ENCODE assay signal across 12 mouse cellular contexts in genomic region chr6:92132021-92132911, GRCm38 (mm10). TPM values are rescaled to one million over a fixed set of nuclear protein-coding genes. Genes with fewer than 3 reads are reported as not detected.
DNase-seq lines count a peak whose midpoint lies in the region; ATAC-seq lines count a peak whose summit lies in the region.
"Had no signal": no experiment of that assay in that cellular context is flagged by ENCODE, and none has a peak within 500 bp of the region (broad histone marks: within the 10 kb centered on the region; RNA-seq: fewer than 3 reads in every experiment).

No protein-coding gene starts in this region.

- peak; percentile 40 for DNase-seq in heart, adult 11 months
- peak; percentile 5 to 11 for DNase-seq in spleen, postnatal 36 days (ENCODE audit: low spot score in 2 of 2)
- DNase-seq in spleen, postnatal 4 days (ENCODE audit: low spot score in 2 of 2), result no peak
- peak; percentile 6 for DNase-seq in c-Kit-positive CD71-positive TER-119-negative erythroid progenitor cells, embryonic 14.5 days (ENCODE audit: low read depth)
- DNase-seq in thymus, postnatal 36 days, result peak; percentile 12 to 19
- DNase-seq in retina, embryonic 14.5 days (ENCODE audit: low spot score), result no peak
- DNase-seq: kidney, adult 2 months had no signal

- no peak overlapping the region for H3K4me3 ChIP-seq in heart, embryonic 12.5 days
- H3K4me3 ChIP-seq: embryonic facial prominence, embryonic 12.5 days; forebrain, embryonic 15.5 days had no signal

- H3K9me3 ChIP-seq in heart, embryonic 12.5 days (replicated peaks), result no peaks in the 10 kb centered on the region
- H3K9me3 ChIP-seq: embryonic facial prominence, embryonic 12.5 days; forebrain, embryonic 15.5 days had no signal

- H3K4me1 ChIP-seq in heart, embryonic 12.5 days (replicated peaks), result peaks cover 19% of the 10 kb centered on the region
- H3K4me1 ChIP-seq: forebrain, embryonic 15.5 days had no signal

- no peak overlapping the region for H3K27ac ChIP-seq in heart, embryonic 12.5 days (ENCODE audit: poor library complexity, severe bottlenecking)
- H3K27ac ChIP-seq: embryonic facial prominence, embryonic 12.5 days; forebrain, embryonic 15.5 days; macrophage had no signal

- H3K4me2 ChIP-seq in heart, embryonic 12.5 days, result no peak overlapping the region
- H3K4me2 ChIP-seq: embryonic facial prominence, embryonic 12.5 days; forebrain, embryonic 15.5 days had no signal

- no peak for ATAC-seq in heart, embryonic 12.5 days (ENCODE audit: insufficient number of reproducible peaks, low FRiP score)
- ATAC-seq in frontal cortex, adult (ENCODE audit: low TSS enrichment), result no peak
- ATAC-seq: forebrain, embryonic 15.5 days had no signal

- peaks cover 6% of the 10 kb centered on the region; the same call in 1 of the 2 replicates for H3K36me3 ChIP-seq in heart, embryonic 12.5 days
- H3K36me3 ChIP-seq: forebrain, embryonic 15.5 days had no signal

- H3K9ac ChIP-seq in heart, embryonic 12.5 days, result no peak overlapping the region
- H3K9ac ChIP-seq: embryonic facial prominence, embryonic 12.5 days; forebrain, embryonic 15.5 days had no signal

- 90% methylated on average over 3 of the region's 3 CpGs for WGBS in heart, embryonic 12.5 days

- no peaks in the 10 kb centered on the region for H3K27me3 ChIP-seq in heart, embryonic 12.5 days (replicated peaks)
- H3K27me3 ChIP-seq: embryonic facial prominence, embryonic 12.5 days; forebrain, embryonic 15.5 days had no signal

RNA-seq across cellular contexts. Expression of gene Nr2c2, which starts 41.1 kb away (rescaled TPM):
- 18.5 and 21.3 TPM in 2 replicates for polyA plus RNA-seq in heart, embryonic 12.5 days (2016; fragmentation: Nextera tagmentation; extraction: Ambion mirVana)

RNA-seq across cellular contexts. Expression of gene Mrps25, which starts 51.6 kb away (rescaled TPM):
- polyA plus RNA-seq in heart, embryonic 12.5 days (2016; fragmentation: Nextera tagmentation; extraction: Ambion mirVana), result 72.0 and 78.1 TPM in 2 replicates

Comparison
In these comparisons a context has a peak if more than half of its experiments do, and no peak if none do; other contexts are left out.
1. DNase-seq: peak in heart, adult 11 months (single experiment), spleen, postnatal 36 days (2 of 2), c-Kit-positive CD71-positive TER-119-negative erythroid progenitor cells, embryonic 14.5 days (single experiment) and thymus, postnatal 36 days (2 of 2); none in spleen, postnatal 4 days (0 of 2) and retina, embryonic 14.5 days (single experiment).